Mouse (Mus musculus): ENCODE data around the gene Igfbp5.

DNA sequence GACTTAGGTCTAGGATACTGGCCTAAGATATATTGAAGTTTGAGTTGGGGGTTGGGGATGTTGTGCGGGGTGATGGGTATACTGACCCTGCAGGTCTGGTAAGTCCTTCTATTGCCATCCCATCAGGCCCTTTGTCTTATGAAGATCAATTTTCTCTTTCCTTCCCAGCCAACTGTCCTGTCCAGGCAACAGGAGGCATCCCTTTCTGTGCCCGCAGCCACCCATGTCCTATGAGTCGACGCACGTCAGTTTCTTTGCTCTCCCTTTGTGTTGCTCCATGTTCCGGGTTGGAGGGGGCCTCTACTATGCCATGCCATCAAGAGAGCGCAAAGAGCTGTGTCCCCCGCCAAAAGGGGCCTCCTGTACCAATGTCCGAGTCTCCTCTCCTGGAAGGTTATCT, 14.7 kb downstream of the Igfbp5 start:
- TF ChIP-seq POLR2A (IDR thresholded peaks at IDR 0.05; ENCODE audit: insufficient read length, low read depth) (peak; percentile 42), MAX (IDR thresholded peaks at IDR 0.05; ENCODE audit: low read depth) (no peak), TCF3 (IDR thresholded peaks at IDR 0.05; ENCODE audit: insufficient read length, low read depth) (no peak), REST (IDR thresholded peaks at IDR 0.05; ENCODE audit: insufficient read depth, insufficient read length) (no peak), POLR2AphosphoS2 (IDR thresholded peaks at IDR 0.05; ENCODE audit: insufficient read length, low read depth) (peak; percentile 80), MYOD1 (IDR thresholded peaks at IDR 0.05; ENCODE audit: control insufficient read depth in 1 of 3, insufficient read length in 2 of 3, low read depth in 2 of 3) (no peak), USF1 (IDR thresholded peaks at IDR 0.05; ENCODE audit: low read depth) (no peak), CEBPB (IDR thresholded peaks at IDR 0.05; ENCODE audit: insufficient read depth, poor library complexity, severe bottlenecking) (no peak)
